Mouse (Mus musculus) gastrocnemius, postnatal 36 days (tissue): ENCODE results near the gene Vegfb. TPM values are rescaled to one million over a fixed set of nuclear protein-coding genes. Genes with fewer than 3 reads are reported as not detected.

ENCODE experiments used
- total RNA-seq, 2 experiments: library from RNA; stranded (reverse); gene quantifications; 2 replicates each; pipeline ENCODE4 v1.2.3; 2021

The Vegfb gene
- total RNA-seq, 2 experiments from 2014 or later, result 140 to 153 TPM

Other genes starting within 250 kb of the Vegfb start
- gene Rps6ka4, start 147.0 kb downstream of the Vegfb start, total RNA-seq, result 1 to 10 TPM; 8.1 to 8.5 TPM
- gene Ccdc88b, start 129.4 kb downstream of the Vegfb start, total RNA-seq, result under 1 TPM; 0.37 to 0.56 TPM
- gene Trmt112, start 78.0 kb downstream of the Vegfb start, total RNA-seq, result 10 to 100 TPM; 31.7 to 38.8 TPM
- 100 to 1,000 TPM; 204 to 205 TPM for gene Prdx5, start 77.5 kb downstream of the Vegfb start, total RNA-seq
- gene Esrra, start 65.8 kb downstream of the Vegfb start, total RNA-seq, result 10 to 100 TPM; 84.3 to 85.3 TPM
- not detected for gene Catsperz, start 62.3 kb downstream of the Vegfb start, total RNA-seq
- gene Kcnk4, start 53.1 kb downstream of the Vegfb start, total RNA-seq, result not detected
- 10 to 100 TPM; 10.7 to 14.1 TPM for gene Bad, start 45.8 kb downstream of the Vegfb start, total RNA-seq
- 1 to 10 TPM; 9.4 to 9.7 TPM for gene Gpr137, start 45.2 kb downstream of the Vegfb start, total RNA-seq
- 100 to 1,000 TPM; 105 to 128 TPM for gene Ppp1r14b, start 12.7 kb downstream of the Vegfb start, total RNA-seq
- gene Plcb3, start 11.2 kb downstream of the Vegfb start, total RNA-seq, result 10 to 100 TPM in 1 of 2 experiments, 1 to 10 TPM in 1; 8.1 to 10.7 TPM
- gene Fkbp2, start 7.2 kb downstream of the Vegfb start, total RNA-seq, result 10 to 100 TPM in 1 of 2 experiments, 1 to 10 TPM in 1; 7.5 to 11.6 TPM
- gene Dnajc4, start 4.9 kb upstream of the Vegfb start, total RNA-seq, result 10 to 100 TPM; 31.1 to 36.4 TPM
- gene Nudt22, start 8.5 kb upstream of the Vegfb start, total RNA-seq, result 10 to 100 TPM; 11.4 to 16.5 TPM
- 10 to 100 TPM; 21.0 to 23.2 TPM for gene Trpt1, start 8.5 kb upstream of the Vegfb start, total RNA-seq
- gene Fermt3, start 31.8 kb upstream of the Vegfb start, total RNA-seq, result 1 to 10 TPM; 1.1 to 1.5 TPM
- gene Stip1, start 52.3 kb upstream of the Vegfb start, total RNA-seq, result 10 to 100 TPM; 80.7 to 91.9 TPM
- gene Macrod1, start 69.2 kb upstream of the Vegfb start, total RNA-seq, result 100 to 1,000 TPM; 240 to 280 TPM
- under 1 TPM; 0.36 to 0.49 TPM for gene Flrt1, start 118.1 kb upstream of the Vegfb start, total RNA-seq
- gene Otub1, start 218.7 kb upstream of the Vegfb start, total RNA-seq, result 10 to 100 TPM; 45.4 to 49.9 TPM
- gene Cox8a, start 230.0 kb upstream of the Vegfb start, total RNA-seq, result 10 to 100 TPM; 80.2 to 87.0 TPM